Mouse (Mus musculus) forebrain, embryonic 16.5 days (tissue): ENCODE data around the gene Cbfa2t3. TPM values are rescaled to one million over a fixed set of nuclear protein-coding genes. Genes with fewer than 3 reads are reported as not detected.
"Not testable (repeated sequence)": the region's sequence is repeated elsewhere in the genome, so short reads cannot be mapped to it uniquely, and the experiment has no call there.

Experiments used
- ATAC-seq: fragments of 200-750 bp; cut with Nextera tagmentation; 2 replicates; pipeline ENCODE4 v1.8.0; 2017; ENCODE audit warnings: mild to moderate bottlenecking, moderate library complexity
- H3K27ac ChIP-seq: fragments of 300-500 bp; sonication (generic); 2 replicates; pipeline ENCODE4 v1.5.1; 2014; ENCODE audit warnings: low read length, control low read depth
- H3K27me3 ChIP-seq: fragments of 300-500 bp; sonication (generic); replicated peaks from 2 replicates; pipeline ENCODE4 v1.6.1; 2014; ENCODE audit warnings: low read length; ENCODE audit not compliant: control insufficient read depth, insufficient read depth
- H3K36me3 ChIP-seq: fragments of 300-500 bp; sonication (generic); 2 replicates; pipeline ENCODE4 v1.6.1; 2014; ENCODE audit not compliant: control insufficient read depth, insufficient read depth
- H3K4me1 ChIP-seq: fragments of 300-500 bp; sonication (generic); replicated peaks from 2 replicates; pipeline ENCODE4 v1.6.1; 2014; ENCODE audit warnings: low read length; ENCODE audit not compliant: control insufficient read depth, insufficient read depth
- H3K4me2 ChIP-seq: fragments of 300-500 bp; sonication (generic); 2 replicates; pipeline ENCODE4 v1.6.1; 2014; ENCODE audit warnings: mild to moderate bottlenecking, low read length, control low read depth
- H3K4me3 ChIP-seq: fragments of 300-500 bp; sonication (generic); replicated peaks from 2 replicates; pipeline ENCODE4 v1.5.1; 2014; ENCODE audit warnings: mild to moderate bottlenecking, low read length, control low read depth
- H3K9ac ChIP-seq: fragments of 300-500 bp; sonication (generic); replicated peaks from 2 replicates; pipeline ENCODE4 v1.6.1; 2014; ENCODE audit warnings: low read depth, low read length, control low read depth
- H3K9me3 ChIP-seq: fragments of 300-500 bp; sonication (generic); 2 replicates; pipeline ENCODE4 v1.6.1; 2016; ENCODE audit warnings: low read length; ENCODE audit not compliant: control insufficient read depth
- WGBS: fragments of 180-500 bp; shearing (Covaris S2); extraction: QIAGEN DNeasy Blood & Tissue Kit; methylation state at CpG from one replicate; pipeline ENCODE4 v1.1.7; 2014; 5-methylcytosine and 5-hydroxymethylcytosine counted together
- polyA plus RNA-seq: library from polyadenylated mRNA; unstranded; fragments of >200 nt; fragmentation: Nextera tagmentation; extraction: Ambion mirVana; gene quantifications from 2 replicates; pipeline ENCODE4 v1.2.1, GENCODE M21; 2015

The Cbfa2t3 gene
- polyA plus RNA-seq, 1 experiment from 2014 or later, result 13.8 TPM

DNA sequence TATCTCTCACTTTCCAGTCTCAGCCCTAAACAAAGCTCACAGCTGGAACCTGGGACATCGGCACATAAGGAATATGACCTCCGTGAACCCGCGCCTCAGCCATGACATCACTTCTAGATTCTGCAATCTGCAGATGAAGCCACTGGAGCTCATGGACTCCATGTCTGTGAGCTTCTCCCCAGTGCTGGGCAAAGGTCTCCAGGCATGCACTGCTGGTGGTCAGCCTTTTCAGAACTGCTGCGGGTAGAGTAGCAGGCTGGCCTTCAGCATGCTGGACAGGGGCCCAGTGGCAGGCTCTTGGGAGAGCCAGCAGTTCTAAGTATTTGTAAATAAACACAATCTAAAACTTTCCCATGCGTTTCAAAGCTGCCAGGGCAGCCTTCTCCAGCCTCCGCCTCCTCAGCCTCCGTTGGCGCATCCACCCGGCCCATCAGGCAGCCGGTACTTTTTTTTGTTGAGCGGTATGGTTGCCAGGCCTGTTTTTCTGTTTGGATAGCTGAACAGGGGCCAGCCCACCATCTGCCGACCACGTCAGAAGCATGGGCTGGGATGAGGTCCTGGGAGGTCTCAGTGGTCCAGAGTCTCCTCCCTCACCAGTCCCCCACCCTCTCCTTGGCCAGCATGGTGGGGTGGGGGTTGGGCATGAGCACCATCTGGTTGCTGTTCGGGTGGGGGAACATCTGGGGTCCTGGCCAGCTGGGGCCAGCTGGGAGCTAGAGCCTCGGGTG lies 59.2 kb downstream of the Cbfa2t3 start:
- Histone ChIP-seq H3K27ac (0 out of 2 replicates have a peak overlapping the region, but pooled peaks have one; percentile 9), H3K4me3 (no peak overlapping the region), H3K27me3 (no peaks in the 10 kb centered on the region), H3K9me3 (no peaks in the 10 kb centered on the region), H3K4me2 (no peak overlapping the region), H3K36me3 (peaks cover 7% of the 10 kb centered on the region; the same call in 1 of the 2 replicates), H3K9ac (no peak overlapping the region), H3K4me1 (peaks cover 22% of the 10 kb centered on the region)
- peak; percentile 63 for ATAC-seq
- WGBS, result 38% methylated on average over 16 of the region's 16 CpGs

DNA sequence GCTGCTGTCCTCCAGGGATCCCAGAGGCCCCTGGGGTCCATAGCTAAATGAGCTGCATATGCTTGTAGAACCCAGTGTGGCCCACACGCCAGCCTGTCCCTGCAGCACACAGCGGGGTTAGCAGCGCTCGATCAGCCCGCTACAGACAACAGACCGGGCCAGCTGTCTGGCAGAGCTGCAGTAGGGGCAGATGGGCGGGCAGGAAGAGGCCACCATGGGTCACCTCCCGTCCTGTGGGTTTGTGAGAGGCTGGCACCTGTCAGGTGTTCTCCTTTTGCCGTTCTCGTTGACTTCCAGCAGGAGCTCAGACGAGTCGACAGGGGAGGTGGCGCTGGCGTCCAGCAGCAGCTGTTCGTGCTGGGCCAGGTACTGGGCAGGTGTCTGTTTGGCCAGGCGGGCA lies 60.3 kb downstream of the Cbfa2t3 start:
- H3K9ac ChIP-seq, result no peak overlapping the region
- peaks cover 22% of the 10 kb centered on the region for H3K4me1 ChIP-seq
- no peaks in the 10 kb centered on the region for H3K9me3 ChIP-seq
- no peak for ATAC-seq
- no peak overlapping the region for H3K4me3 ChIP-seq
- H3K27ac ChIP-seq, result no peak overlapping the region
- WGBS, result 71% methylated on average over 16 of the region's 16 CpGs
- H3K4me2 ChIP-seq, result no peak overlapping the region
- no peaks in the 10 kb centered on the region for H3K27me3 ChIP-seq
- H3K36me3 ChIP-seq, result peaks cover 9% of the 10 kb centered on the region

DNA sequence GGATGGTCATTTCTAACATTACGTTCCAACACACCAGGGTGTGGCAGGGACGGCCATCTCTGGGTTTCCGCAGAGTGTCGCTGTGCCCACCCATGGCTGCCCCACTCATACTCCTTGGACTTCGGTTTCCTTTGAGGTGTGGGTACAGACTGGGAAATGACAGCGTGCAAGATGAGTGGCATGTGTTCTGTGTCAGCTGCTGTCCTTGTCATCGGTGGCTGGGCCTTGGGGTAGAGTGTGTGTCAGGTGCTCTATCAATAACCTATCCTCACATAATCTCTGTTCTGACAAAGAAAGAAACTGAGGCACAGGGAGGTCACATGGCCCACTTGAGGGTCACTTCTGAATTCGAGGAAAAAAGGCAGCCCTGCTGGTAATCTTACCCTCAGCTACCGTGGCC lies 61.7 kb downstream of the Cbfa2t3 start:
- H3K4me2 ChIP-seq, result no peak overlapping the region
- no peak overlapping the region for H3K27ac ChIP-seq
- 87% methylated on average over 9 of the region's 9 CpGs for WGBS
- H3K4me3 ChIP-seq, result no peak overlapping the region
- H3K9ac ChIP-seq, result no peak overlapping the region
- H3K36me3 ChIP-seq, result peaks cover 14% of the 10 kb centered on the region
- H3K4me1 ChIP-seq, result peaks cover 22% of the 10 kb centered on the region
- no peak for ATAC-seq
- H3K9me3 ChIP-seq, result no peaks in the 10 kb centered on the region
- H3K27me3 ChIP-seq, result no peaks in the 10 kb centered on the region

DNA sequence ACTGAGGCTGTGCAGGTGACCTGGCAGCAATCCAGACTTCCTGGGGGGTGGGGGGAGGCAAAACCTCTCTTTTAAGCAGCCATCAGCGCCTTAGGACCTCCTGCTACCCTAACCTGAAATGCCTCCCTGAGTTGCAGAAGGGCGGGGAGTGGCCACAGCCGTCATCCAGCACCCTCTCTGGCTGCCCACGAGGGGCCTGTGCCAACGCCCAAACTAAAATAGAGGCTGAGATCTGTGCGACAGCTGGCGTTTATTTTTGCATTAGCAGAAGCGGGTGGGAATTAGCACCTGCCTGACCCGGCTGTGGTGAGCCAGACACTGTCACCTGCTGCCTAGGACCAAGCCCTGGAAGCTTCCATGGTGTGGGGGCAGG lies 62.1 kb downstream of the Cbfa2t3 start:
- no peak overlapping the region for H3K4me2 ChIP-seq
- H3K27me3 ChIP-seq, result no peaks in the 10 kb centered on the region
- ATAC-seq, result no peak
- WGBS, result 65% methylated on average over 9 of the region's 9 CpGs
- H3K27ac ChIP-seq, result no peak overlapping the region
- no peak overlapping the region for H3K4me3 ChIP-seq
- H3K9me3 ChIP-seq, result no peaks in the 10 kb centered on the region
- peaks cover 20% of the 10 kb centered on the region for H3K4me1 ChIP-seq
- no peak overlapping the region for H3K9ac ChIP-seq
- peaks cover 14% of the 10 kb centered on the region for H3K36me3 ChIP-seq

DNA sequence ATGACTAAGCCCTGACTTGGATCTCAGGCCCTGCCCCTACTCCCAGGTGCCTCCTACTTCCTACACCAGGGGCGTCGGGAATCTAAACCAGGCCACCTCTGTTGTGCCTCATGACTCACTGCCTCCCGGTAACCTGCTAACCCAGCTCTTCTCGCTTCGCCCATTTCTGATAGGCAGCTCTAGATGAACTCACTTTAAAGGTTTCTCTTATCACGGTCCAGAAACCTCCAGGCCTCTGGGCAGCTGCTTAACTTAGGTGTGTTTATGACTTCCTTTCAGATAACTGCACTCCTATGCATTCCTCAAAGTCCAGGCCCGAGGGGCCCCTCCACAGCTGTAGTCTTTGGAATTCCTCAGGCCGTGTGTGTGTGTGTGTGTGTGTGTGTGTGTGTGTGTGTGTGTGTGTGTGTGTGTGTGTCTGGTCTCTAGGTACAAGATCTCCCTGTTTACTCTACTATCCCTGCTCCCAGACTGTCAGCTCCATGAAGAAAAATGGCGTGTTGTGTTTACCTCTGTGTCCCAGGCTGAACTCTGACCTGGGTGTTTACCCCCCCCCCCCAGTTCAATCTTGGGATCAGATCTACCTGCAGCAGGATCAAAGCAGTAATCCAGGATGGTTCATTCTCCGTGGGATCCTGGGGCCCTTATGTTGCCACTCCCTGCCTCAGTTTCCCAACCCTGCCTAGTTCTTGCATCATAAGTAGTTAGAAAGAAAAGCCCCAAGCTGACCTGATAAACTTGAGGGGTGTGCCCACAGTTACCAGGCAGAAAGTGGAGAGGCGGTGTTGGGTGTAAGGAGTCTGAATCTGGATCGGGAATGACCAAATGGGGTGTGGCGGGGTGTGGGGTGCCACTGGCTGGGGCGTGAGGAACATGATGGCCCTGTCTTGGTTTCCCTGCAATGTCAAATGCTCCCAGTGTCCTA lies 62.8 kb downstream of the Cbfa2t3 start:
- no peak for ATAC-seq
- 84% methylated on average over 14 of the region's 14 CpGs for WGBS
- Histone ChIP-seq H3K36me3 (peaks cover 14% of the 10 kb centered on the region), H3K27ac (no peak overlapping the region), H3K27me3 (no peaks in the 10 kb centered on the region), H3K4me1 (peaks cover 16% of the 10 kb centered on the region), H3K4me2 (no peak overlapping the region), H3K9ac (no peak overlapping the region), H3K9me3 (no peaks in the 10 kb centered on the region), H3K4me3 (no peak overlapping the region)

DNA sequence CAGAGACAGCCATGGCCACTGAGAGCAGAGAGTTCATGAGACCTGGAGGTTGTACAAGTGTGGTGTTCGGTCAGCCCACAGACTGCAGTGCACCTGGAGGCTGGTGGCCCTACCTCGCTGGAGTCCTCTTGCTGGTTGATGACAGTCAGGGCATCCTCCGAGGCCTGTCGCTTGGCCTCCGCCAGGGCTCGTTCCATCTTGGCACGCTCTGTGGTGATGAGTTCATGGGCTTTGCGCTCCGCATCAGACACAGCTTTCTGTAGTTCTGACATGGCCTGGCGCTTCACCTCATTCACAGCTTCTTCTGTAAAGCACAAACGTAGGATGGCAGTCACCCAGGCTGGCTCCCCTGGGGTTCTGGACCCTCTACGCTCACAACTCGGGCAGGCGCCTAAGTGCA lies 65.7 kb downstream of the Cbfa2t3 start:
- Histone ChIP-seq H3K9me3 (no peaks in the 10 kb centered on the region), H3K4me2 (no peak overlapping the region), H3K27ac (no peak overlapping the region), H3K9ac (no peak overlapping the region), H3K4me3 (no peak overlapping the region), H3K36me3 (peaks cover 17% of the 10 kb centered on the region), H3K4me1 (no peaks in the 10 kb centered on the region), H3K27me3 (no peaks in the 10 kb centered on the region)
- no peak for ATAC-seq
- 88% methylated on average over 14 of the region's 14 CpGs for WGBS

DNA sequence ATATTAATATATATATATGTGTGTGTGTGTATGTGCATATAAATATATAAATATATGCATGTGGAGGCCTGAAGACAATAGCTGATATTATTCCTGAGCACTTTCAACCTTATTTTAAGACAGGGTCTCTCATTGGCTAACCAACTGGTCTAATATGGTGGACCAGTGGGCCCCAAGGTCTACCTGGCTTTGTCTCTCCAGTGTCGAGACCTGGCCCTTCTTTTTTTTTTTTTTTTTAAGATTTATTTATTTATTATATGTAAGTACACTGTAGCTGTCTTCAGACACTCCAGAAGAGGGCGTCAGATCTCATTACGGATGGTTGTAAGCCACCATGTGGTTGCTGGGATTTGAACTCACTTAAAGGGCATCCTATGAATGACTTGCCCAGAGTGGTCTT lies 66.8 kb downstream of the Cbfa2t3 start:
- not testable (repeated sequence) for H3K27ac ChIP-seq, H3K9ac ChIP-seq, H3K9me3 ChIP-seq, ATAC-seq, H3K27me3 ChIP-seq, H3K4me3 ChIP-seq, H3K4me1 ChIP-seq, H3K4me2 ChIP-seq
- H3K36me3 ChIP-seq, result peaks cover 17% of the 10 kb centered on the region
- 79% methylated on average over 3 of the region's 3 CpGs for WGBS

DNA sequence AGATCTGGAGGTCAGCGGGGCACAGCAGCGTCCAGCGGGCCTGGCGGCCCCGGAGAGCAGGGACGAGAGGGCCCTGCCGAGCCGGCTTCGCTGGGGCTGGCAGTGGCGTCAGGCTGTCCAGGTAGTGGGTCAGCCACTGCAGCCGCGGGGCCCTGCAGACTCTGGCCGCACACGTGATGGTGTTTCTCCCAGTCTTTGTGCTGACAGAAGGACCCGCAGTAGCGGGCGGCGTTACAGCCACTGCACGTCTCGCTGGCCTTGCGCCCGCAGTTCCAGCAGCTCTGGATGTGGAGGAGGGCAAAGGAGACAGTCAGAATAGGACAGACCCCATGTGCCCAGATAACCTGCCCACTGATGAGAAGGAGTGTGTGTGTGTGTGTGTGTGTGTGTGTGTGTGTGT lies 68.2 kb downstream of the Cbfa2t3 start:
- 70% methylated on average over 22 of the region's 22 CpGs for WGBS
- ATAC-seq, result no peak
- H3K27me3 ChIP-seq, result no peaks in the 10 kb centered on the region
- peaks cover 17% of the 10 kb centered on the region for H3K36me3 ChIP-seq
- H3K4me2 ChIP-seq, result 0 out of 2 replicates have a peak overlapping the region, but pooled peaks have one; percentile 3
- H3K4me3 ChIP-seq, result no peak overlapping the region
- no peak overlapping the region for H3K9ac ChIP-seq
- H3K9me3 ChIP-seq, result no peaks in the 10 kb centered on the region
- H3K4me1 ChIP-seq, result no peaks in the 10 kb centered on the region
- H3K27ac ChIP-seq, result no peak overlapping the region

DNA sequence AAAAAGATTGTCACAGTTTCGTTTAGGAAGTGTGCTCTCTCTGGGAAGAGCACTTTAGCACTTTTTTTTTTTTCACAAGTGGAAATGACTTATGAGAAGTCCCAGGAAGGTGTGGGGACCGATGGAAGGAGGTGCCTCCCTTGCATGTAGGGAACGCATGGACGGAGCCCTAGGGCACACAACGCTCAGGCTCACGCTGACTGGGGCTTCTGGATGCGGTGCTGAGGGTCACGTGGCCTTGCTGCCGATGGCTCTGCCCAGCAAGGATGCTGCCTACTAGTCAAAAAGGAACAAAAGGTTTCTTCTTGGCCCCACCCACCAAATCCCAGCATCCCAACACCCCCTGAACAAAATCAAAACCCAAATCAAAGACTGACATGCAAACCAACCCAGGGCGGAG lies 69.5 kb downstream of the Cbfa2t3 start:
- 17% methylated on average over 10 of the region's 10 CpGs for WGBS
- Histone ChIP-seq H3K9ac (no peak overlapping the region), H3K4me1 (no peaks in the 10 kb centered on the region), H3K36me3 (peaks cover 10% of the 10 kb centered on the region; the same call in 1 of the 2 replicates), H3K4me2 (no peak overlapping the region), H3K4me3 (no peak overlapping the region), H3K27ac (no peak overlapping the region), H3K27me3 (no peaks in the 10 kb centered on the region), H3K9me3 (no peaks in the 10 kb centered on the region)
- no peak for ATAC-seq
